Mouse (Mus musculus) brain, embryonic 14.5 days (tissue): ENCODE measurements around the gene Ap1g2. TPM values are rescaled to one million over a fixed set of nuclear protein-coding genes. Genes with fewer than 3 reads are reported as not detected.

Experiments
- DNase-seq: peaks from one replicate; pipeline ENCODE4 v3.0.0-alpha.2; 2011; ENCODE audit warnings: low read depth
- CTCF ChIP-seq: fragments of 200-500 bp; IDR thresholded peaks from 2 replicates; pipeline ENCODE4 v1.5.1; 2012; ENCODE audit warnings: inconsistent platforms, mild to moderate bottlenecking, moderate library complexity, borderline replicate concordance; ENCODE audit not compliant: insufficient read depth, insufficient read length; ENCODE audit errors: extremely low read depth
- POLR2A ChIP-seq: fragments of 200-500 bp; IDR thresholded peaks from 2 replicates; pipeline ENCODE4 v1.6.1; 2012; ENCODE audit warnings: mild to moderate bottlenecking, inconsistent platforms, borderline replicate concordance; ENCODE audit not compliant: poor library complexity, insufficient read depth, insufficient read length, severe bottlenecking; ENCODE audit errors: extremely low read depth
- polyA plus RNA-seq: library from polyadenylated mRNA; depleted of rRNA; stranded (reverse); fragments of >200 nt; gene quantifications from 2 replicates; pipeline ENCODE4 v1.2.3, GENCODE M21; 2012

The Ap1g2 gene
- polyA plus RNA-seq, 1 experiment = 13.6 TPM

GRCm38 (mm10) chr14:55079214-55079970 is 27.0 kb downstream of the Ap1g2 start:
- TF ChIP-seq CTCF (peak; percentile 94), POLR2A (no peak)

GRCm38 (mm10) chr14:55078366-55078989 is 27.9 kb downstream of the Ap1g2 start:
- TF ChIP-seq POLR2A = no peak
- TF ChIP-seq CTCF = no peak
- peak; percentile 82 for DNase-seq

More at GRCm38 (mm10) chr14:55079214-55079970, 27.0 kb downstream of the Ap1g2 start:
- peak; percentile 87 for DNase-seq

- no peak for TF ChIP-seq POLR2A
- TF ChIP-seq CTCF = no peak
- DNase-seq = peak; percentile 92
These were observed 28.7 kb downstream of the Ap1g2 start for GRCm38 (mm10) chr14:55077481-55078365.

DNA sequence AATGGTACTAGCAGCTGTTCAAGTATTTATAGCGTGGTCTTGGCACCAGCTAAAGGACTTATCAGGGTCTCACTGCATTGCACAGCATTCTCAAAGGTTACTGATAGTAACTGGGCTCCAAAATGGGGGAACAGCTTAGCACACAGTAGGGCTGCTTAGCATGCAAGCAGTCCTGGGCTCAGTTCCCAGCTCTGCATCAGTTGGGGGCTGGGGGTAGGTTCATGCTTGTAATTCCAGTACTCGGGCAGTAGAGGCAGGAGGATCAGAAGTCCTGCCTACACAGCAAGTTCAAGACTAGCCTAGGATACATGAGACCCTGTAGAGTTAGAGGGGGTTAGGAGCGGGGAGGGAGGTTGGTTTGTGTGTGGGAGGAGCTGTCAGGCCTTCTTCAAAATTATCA is 29.4 kb downstream of the Ap1g2 start:
- no peak for TF ChIP-seq CTCF
- TF ChIP-seq POLR2A = no peak

GRCm38 (mm10) chr14:55076224-55076623 is 30.2 kb downstream of the Ap1g2 start:
- DNase-seq = peak; percentile 61
- TF ChIP-seq POLR2A (no peak), CTCF (no peak)

More for the DNA sequence above, 29.4 kb downstream of the Ap1g2 start:
- no peak for DNase-seq

DNA sequence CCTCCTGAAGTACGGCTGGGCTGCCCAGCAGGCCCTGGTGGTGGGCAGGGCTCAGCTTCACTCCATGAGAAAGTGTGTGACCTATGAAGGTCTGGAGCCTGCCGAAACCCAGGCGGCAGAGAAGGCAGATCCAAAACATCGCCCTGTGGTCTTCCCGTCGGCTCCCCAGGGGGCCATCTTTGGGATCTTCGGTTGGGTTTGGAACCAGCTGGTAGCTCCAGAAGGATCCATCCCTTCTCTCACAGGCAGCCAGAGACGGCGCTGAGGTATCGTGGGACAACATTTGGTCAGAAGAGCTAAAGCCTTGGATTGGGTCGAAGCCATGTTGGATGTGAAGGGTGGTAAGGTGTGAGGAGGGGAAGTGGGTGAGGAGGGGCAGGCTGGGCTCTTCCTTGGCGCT is 32.0 kb downstream of the Ap1g2 start:
- TF ChIP-seq POLR2A (no peak), CTCF (no peak)
- no peak for DNase-seq

- no peak for TF ChIP-seq POLR2A
- no peak for TF ChIP-seq CTCF
- DNase-seq = no peak
These were observed 34.6 kb downstream of the Ap1g2 start for GRCm38 (mm10) chr14:55071756-55072155.

GRCm38 (mm10) chr14:55066042-55066441 is 40.4 kb downstream of the Ap1g2 start:
- DNase-seq = no peak
- no peak for TF ChIP-seq POLR2A

DNA sequence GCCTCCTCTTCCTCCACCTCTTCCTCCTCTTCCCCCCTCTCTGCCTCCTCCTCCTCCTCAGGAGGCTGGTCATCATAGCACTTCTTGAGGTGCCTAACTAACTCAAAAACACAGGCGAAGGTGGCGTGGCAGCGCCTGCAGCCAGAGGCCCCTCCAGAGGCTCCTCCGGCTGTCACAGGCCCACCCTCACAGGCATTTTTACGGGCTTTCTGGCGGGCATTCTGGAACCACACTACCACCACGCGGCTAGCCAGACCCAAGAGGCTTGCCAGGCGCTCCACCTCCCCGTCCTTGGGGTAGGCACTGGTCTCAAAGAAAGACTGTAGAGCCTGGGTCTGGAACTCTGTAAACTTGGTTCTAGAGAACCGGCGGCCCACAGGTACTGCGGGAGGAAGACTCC is 41.0 kb downstream of the Ap1g2 start:
- DNase-seq = no peak
- TF ChIP-seq CTCF = no peak

GRCm38 (mm10) chr14:55064481-55065370 is 41.7 kb downstream of the Ap1g2 start:
- TF ChIP-seq CTCF (no peak), POLR2A (no peak)
- no peak for DNase-seq

DNA sequence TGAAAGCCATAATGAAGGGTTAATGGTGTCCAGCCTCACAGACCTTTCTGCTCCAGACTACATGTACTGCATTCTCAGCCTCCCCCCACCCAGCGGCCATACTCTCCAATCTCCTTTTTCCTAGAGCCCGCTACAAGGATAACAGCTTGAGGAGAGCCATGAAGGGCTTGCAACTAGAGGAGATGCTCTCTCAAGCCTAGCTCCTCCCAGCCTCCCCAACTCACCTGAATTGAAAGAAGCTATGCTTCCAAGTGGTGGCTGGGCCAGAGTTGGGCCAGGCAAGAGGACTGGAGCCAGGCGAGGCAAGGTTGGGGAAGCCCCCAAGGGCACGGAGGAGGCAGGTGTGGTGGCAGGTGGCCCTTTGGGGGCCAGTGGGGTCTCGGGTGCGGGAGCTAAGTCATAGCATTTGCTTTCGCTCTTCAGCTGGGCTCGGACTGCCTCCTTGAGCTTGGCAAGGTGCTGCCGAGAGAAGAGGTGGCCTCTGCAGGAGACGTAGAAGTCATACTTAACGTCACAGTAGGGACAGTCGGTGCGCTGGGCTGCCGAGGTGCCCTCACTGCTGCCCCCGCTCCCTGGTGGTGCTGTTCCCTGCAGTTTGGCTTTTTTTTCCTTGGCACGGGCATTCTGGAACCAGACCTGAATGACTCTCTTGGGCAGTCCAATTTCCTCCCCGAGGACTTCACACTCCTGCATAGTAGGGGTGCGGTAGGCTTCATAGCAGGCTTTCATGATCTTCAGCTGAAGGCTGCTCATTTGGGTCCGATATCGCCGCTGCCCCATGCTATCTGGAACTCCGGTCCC is 42.6 kb downstream of the Ap1g2 start:
- DNase-seq = no peak
- no peak for TF ChIP-seq CTCF
- no peak for TF ChIP-seq POLR2A
